Mouse (Mus musculus) urinary bladder, postnatal 14 days (tissue): Measurements from ENCODE around the gene Loxl3.
A peak's percentile ranks its signal among the peaks of the same experiment; 100 is the strongest.

Experiments used
- DNase-seq: peaks from one replicate; pipeline ENCODE4 v3.0.0; 2021; ENCODE audit warnings: low spot score

The Loxl3 gene

GRCm38 (mm10) chr6:83086121-83087035 is 52.4 kb downstream of the Loxl3 start, which contains the start of gene Lbx2:
Gene Lbx2 (plus strand): TSS chr6:83086367.
- DNase-seq = no peak

GRCm38 (mm10) chr6:83087205-83087925 is 53.4 kb downstream of the Loxl3 start:
- DNase-seq = no peak

GRCm38 (mm10) chr6:83087926-83088260 is 53.9 kb downstream of the Loxl3 start:
- DNase-seq = no peak

GRCm38 (mm10) chr6:83092416-83093127 is 58.6 kb downstream of the Loxl3 start:
- no peak for DNase-seq

- DNase-seq = no peak
These were observed 62.0 kb downstream of the Loxl3 start for GRCm38 (mm10) chr6:83095968-83096367.

DNA sequence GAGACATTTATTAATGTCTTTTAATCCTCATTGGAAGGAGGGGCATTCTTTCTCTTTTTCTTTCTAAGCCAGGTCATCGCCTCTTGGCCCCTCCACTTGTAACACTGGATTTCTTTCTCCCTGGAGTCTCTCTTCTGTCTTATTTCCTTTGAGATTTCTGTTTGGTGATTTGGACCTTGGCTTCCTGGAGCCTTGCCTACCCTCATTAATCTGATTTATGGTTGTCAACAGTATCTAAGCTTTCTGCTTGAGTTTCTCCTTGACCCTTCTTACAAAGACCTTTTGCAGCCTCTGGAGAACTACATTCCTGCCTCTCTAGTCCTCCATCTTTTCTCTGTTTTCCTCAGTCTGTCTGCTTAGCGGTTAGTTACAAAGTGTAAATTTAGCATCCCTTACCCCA is 64.4 kb downstream of the Loxl3 start:
- DNase-seq = no peak

- DNase-seq = peak; percentile 89
These were observed 67.3 kb downstream of the Loxl3 start, which contains the start of the genes Ccdc142 and Gm42688 for GRCm38 (mm10) chr6:83101316-83101687. Gene Ccdc142 (plus strand): TSS chr6:83101601. Gene Gm42688 (plus strand): TSS chr6:83101617.

GRCm38 (mm10) chr6:83101688-83102556 is 67.9 kb downstream of the Loxl3 start:
- DNase-seq = peak; percentile 61
